Mouse (Mus musculus) large intestine, adult 2 months (tissue): Measurements from ENCODE around the gene Fto. TPM values are rescaled to one million over a fixed set of nuclear protein-coding genes. Genes with fewer than 3 reads are reported as not detected.

Experiments used
- DNase-seq: peaks from one replicate; pipeline ENCODE4 v3.0.0-alpha.2; 2012; ENCODE audit warnings: low read depth, low spot score
- WGBS: fragments of 180-500 bp; shearing (Covaris S2); methylation state at CpG from one replicate; pipeline ENCODE4 v1.1.7; 2018; 5-methylcytosine and 5-hydroxymethylcytosine counted together
- polyA plus RNA-seq: library from polyadenylated mRNA; depleted of rRNA; stranded (reverse); fragments of >200 nt; gene quantifications from 2 replicates; pipeline ENCODE4 v1.2.3, GENCODE M21; 2012; rRNA removed

Gene Fto
- 16.0 and 19.0 TPM in 2 replicates for polyA plus RNA-seq

- peak; percentile 98 for DNase-seq
- under 1% methylated on average over 59 of the region's 59 CpGs for WGBS
These were observed at the start of gene Fto, which contains the start of gene Rpgrip1l for GRCm38 (mm10) chr8:91312835-91313832. Gene Fto, plus strand, starts transcription at chr8:91313525. Gene Rpgrip1l, minus strand, starts transcription at chr8:91313262.

DNA sequence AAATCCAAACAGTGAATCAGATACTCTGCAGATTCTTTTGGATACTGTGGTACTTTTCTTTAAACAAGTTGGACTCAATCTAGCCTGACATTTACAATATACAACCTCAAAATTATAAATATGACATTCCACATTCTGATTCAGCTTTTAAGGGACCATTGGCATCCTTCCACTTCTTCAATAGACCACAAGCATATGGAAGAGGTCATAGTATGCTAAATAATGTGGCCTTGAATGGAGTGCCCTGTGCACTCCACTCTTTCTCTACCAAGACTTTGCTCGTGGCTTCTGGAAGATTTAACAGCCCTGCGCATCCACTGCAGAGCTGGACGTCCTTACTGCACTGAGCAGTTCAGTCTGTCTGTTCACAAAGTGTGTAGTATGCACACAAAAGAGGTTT is 49.4 kb upstream of the Fto start:
- 75% methylated on average over 3 of the region's 3 CpGs for WGBS
- DNase-seq, result no peak

- no peak for DNase-seq
These were observed 48.8 kb upstream of the Fto start for GRCm38 (mm10) chr8:91264564-91264963.

GRCm38 (mm10) chr8:91269374-91269958 is 43.9 kb upstream of the Fto start:
- no peak for DNase-seq
- 89% methylated on average over 2 of the region's 2 CpGs for WGBS

DNA sequence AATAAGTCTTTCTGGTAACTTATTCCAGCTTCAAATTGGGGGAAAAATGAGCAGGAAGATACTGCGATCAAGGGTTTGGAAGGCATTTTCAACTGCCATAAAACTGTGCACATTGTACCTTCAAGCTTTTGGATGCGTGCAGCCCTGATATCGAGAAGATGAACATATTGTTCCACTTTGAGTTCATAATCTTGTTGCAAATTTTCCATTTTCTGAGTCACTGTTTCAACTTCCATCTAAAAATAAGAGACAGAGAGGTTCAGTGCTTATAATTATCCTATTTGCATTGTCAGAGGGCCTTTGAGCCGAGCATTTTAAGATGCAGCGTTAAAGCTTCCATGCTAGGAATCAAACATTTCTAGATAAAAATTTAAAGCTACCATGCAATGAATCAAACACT is 39.8 kb upstream of the Fto start:
- DNase-seq, result no peak
- WGBS, result 92% methylated on average over 5 of the region's 5 CpGs

DNA sequence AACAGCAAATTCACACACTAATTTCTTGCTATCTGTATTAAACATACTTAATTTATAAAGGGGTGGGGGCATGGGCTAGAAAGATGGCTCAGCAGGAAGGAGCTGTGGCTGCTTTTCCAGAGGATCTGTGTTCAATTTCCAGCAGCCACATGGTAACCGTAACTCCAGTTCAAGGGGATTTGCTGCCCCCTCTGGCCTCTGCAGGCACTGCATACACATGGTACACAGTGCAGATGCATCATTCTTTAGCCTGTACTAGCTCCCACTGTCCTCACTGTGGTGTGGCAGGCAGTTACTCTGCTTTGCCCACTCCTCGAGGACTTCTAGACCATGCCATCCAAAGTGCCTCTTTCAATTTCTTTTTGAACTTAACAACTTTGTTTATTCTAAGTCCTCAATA is 37.0 kb upstream of the Fto start:
- WGBS, result 86% methylated on average over 2 of the region's 2 CpGs
- no peak for DNase-seq

DNA sequence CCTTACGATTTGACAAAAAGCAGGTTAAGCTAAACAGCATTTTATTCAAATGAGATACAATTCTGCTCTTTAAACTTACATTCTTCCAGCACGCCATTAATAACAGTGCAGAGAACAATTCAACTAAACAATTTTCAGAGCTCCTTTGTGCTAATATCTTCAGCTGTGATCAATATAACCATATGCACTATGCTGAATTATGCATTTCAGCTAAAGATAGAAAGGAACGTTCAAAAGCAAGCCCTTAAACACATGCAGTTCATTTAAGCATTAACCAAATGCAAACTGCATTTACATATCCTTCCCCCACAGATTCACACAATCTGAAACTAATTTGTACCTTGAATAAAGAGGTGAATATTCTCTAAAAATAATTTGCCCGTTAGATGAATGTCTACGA is 35.3 kb upstream of the Fto start:
- WGBS, result 86% methylated on average over 5 of the region's 5 CpGs
- no peak for DNase-seq

GRCm38 (mm10) chr8:91280467-91281212 is 32.7 kb upstream of the Fto start:
- no peak for DNase-seq
- WGBS, result 69% methylated on average over 11 of the region's 11 CpGs

DNA sequence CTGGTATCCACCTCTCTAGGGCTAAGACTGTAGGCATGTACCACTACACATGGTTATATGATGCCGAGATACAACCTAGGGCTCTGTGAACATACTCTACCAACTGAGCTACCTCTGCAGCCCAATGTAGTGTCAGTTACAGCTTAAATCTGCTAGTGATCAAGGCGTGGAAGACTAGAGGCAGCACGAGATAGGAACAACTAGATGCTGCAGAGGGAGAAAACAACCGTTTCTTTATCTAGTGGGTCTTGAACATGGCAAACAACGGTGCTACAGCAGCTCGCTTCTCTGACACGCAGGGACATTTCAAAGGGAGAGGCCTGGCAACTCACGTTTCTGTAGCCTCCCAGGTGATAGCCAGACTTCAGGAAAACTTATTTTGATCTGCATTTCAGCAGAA is 31.8 kb upstream of the Fto start:
- 85% methylated on average over 8 of the region's 8 CpGs for WGBS
- DNase-seq, result no peak

GRCm38 (mm10) chr8:91282655-91283054 is 30.7 kb upstream of the Fto start:
- no peak for DNase-seq
- whole genome bisulfite sequencing, result 77% methylated on average over 5 of the region's 5 CpGs

GRCm38 (mm10) chr8:91283815-91284214 is 29.5 kb upstream of the Fto start:
- WGBS, result 73% methylated on average over 1 of the region's 1 CpGs
- no peak for DNase-seq

- WGBS, result 86% methylated on average over 8 of the region's 8 CpGs
- no peak for DNase-seq
These were observed 27.1 kb upstream of the Fto start for GRCm38 (mm10) chr8:91286237-91286636.

DNA sequence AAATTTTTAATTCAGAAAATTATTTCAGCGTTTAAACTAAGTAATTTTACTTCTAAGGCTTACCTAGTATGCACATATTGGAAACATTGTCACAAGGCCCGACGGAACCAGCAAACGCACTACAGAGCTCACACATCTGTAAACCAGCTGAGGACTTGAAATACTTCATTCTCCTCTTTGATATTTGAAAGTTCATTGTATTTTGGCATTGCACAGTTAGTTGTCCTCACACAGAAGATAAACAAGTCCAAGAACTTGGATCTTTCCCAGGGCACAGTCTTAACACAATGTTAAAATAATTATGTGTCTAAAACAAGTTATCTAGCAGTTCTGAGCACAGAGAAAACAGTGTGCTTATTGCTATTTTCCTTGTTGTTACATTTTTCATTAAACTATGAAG is 22.7 kb upstream of the Fto start:
- DNase-seq, result no peak
- WGBS, result 81% methylated on average over 4 of the region's 4 CpGs

DNA sequence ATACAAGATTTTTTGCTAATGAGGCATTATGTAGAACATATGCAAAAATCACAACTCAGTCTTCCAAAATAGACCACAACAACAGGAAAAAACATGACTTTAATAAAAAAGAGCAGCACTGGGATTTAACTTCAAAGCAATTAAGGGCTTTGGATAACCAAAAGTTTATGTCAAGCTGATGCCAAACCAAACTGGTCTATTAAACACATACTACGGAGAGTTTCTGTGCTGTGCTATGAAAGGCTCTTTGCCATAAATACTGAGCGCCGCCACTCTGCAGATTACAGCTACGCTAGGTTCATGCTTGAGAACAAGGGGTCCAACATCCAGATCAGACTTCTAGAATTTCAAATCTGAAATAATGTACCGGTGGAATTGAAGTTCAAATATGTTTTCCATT is 17.5 kb upstream of the Fto start:
- DNase-seq, result no peak
- 96% methylated on average over 5 of the region's 5 CpGs for WGBS

DNA sequence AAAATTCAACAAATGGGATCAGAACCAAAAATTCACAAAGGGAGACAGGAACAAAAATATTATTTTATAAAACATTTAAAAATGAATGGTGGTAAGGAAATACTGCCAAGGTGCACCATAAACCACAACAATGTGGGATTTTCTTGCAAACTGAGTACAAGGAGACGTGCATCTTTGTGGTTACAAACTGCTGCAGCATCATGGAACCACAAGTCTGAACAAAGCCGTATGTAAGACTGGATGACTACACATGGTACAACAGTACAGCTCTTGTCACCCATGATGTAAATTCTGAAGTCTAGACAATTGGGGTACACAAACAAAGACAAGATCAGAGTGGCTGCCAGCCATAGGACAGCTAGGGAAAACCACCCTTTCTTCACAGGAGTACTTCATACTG is 14.7 kb upstream of the Fto start:
- no peak for DNase-seq
- 91% methylated on average over 2 of the region's 2 CpGs for WGBS

GRCm38 (mm10) chr8:91304481-91305386 is 8.6 kb upstream of the Fto start:
- WGBS, result 91% methylated on average over 17 of the region's 17 CpGs
- no peak for DNase-seq

GRCm38 (mm10) chr8:91312342-91312741 is 983 bp upstream of the Fto start:
- DNase-seq, result no peak
- 73% methylated on average over 2 of the region's 2 CpGs for WGBS

- DNase-seq, result no peak
- WGBS, result 84% methylated on average over 5 of the region's 5 CpGs
These were observed 4.4 kb downstream of the Fto start for GRCm38 (mm10) chr8:91317567-91318227.
